Mouse (Mus musculus): ENCODE measurements at regions not wholly inside any gene's neighbourhood (a gene's known extent, or its start where the extent isn't known, plus 50 kb on each side); places are given as distances from the start of the nearest gene placed in this dataset.

GRCm38 (mm10) chr19:23057739-23058501 is 83.1 kb upstream of the Klf9 start:
- Histone ChIP-seq H3K4me2 (replicated peaks; ENCODE audit: low read depth, low read length) (peak overlapping the region; percentile 38), H3K4me3 (ENCODE audit: low read depth, low read length) (0 out of 2 replicates have a peak overlapping the region, but pooled peaks have one; percentile 10), H3K27ac (ENCODE audit: low read length) (peak overlapping the region; percentile 95), H3K4me1 (ENCODE audit: insufficient read depth, low read depth, low read length) (peaks cover 37% of the 10 kb centered on the region; the same call in 1 of the 2 replicates), H3K27me3 (replicated peaks; ENCODE audit: insufficient read depth, low read length) (no peaks in the 10 kb centered on the region), H3K36me3 (ENCODE audit: insufficient read depth, low read length) (no peaks in the 10 kb centered on the region), H3K9me3 (ENCODE audit: low read length) (no peaks in the 10 kb centered on the region), H3K9ac (replicated peaks; ENCODE audit: low read depth) (peak overlapping the region; percentile 37)
- ATAC-seq (peak; percentile 64), DNase-seq (ENCODE audit: low spot score) (peak; percentile 88)
- TF ChIP-seq CTCF (IDR thresholded peaks at IDR 0.05) (no peak), EP300 (IDR thresholded peaks at IDR 0.05) (peak; percentile 87; the same call in 1 of the 2 replicates)
- 23% methylated on average over 11 of the region's 11 CpGs for WGBS

GRCm38 (mm10) chr19:23058502-23058900 is 82.5 kb upstream of the Klf9 start:
- no peaks in the 10 kb centered on the region for H3K36me3 ChIP-seq (ENCODE audit: insufficient read depth, low read length)
- H3K9ac ChIP-seq (replicated peaks; ENCODE audit: low read depth) = no peak overlapping the region
- DNase-seq (ENCODE audit: low spot score) (peak; percentile 93), ATAC-seq (peak; percentile 63)
- H3K27ac ChIP-seq (ENCODE audit: low read length) = peak overlapping the region; percentile 95
- H3K4me3 ChIP-seq (ENCODE audit: low read depth, low read length) = no peak overlapping the region
- no peaks in the 10 kb centered on the region for H3K9me3 ChIP-seq (ENCODE audit: low read length)
- H3K4me2 ChIP-seq (replicated peaks; ENCODE audit: low read depth, low read length) = no peak overlapping the region
- H3K27me3 ChIP-seq (replicated peaks; ENCODE audit: insufficient read depth, low read length) = no peaks in the 10 kb centered on the region
- peaks cover 37% of the 10 kb centered on the region; the same call in 1 of the 2 replicates for H3K4me1 ChIP-seq (ENCODE audit: insufficient read depth, low read depth, low read length)
- peak; percentile 50 for TF ChIP-seq EP300 (IDR thresholded peaks at IDR 0.05)
- no peak for TF ChIP-seq CTCF (IDR thresholded peaks at IDR 0.05)
- WGBS = 15% methylated on average over 4 of the region's 4 CpGs

DNA sequence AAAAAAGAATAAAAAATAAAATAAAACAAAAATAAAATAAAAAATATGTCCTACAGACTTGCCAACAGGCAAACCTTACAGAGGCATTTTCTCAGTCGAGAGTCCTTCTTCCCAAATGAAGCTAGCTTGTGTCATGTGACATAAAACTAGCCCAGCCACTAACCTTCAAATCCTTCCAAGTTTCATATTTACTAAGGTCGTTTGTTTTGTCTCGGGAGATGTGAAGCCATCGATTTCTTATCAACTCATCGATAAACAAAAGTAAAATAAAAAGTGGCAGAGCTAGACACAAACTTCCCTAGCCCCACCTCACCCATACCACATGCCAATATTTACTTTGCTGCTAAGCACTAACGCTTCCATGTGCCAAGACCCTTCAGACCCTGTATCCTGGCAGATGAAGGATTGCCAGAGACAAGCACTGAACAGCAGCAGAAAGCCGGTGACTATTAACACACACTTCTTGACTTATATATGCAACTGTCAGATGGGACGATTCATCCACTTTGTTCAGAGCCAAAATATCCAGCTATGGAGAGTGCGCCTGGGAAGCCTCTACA is 79.9 kb upstream of the Klf9 start:
- Histone ChIP-seq H3K36me3 (ENCODE audit: insufficient read depth, low read length) (no peaks in the 10 kb centered on the region), H3K9me3 (ENCODE audit: low read length) (no peaks in the 10 kb centered on the region), H3K9ac (replicated peaks; ENCODE audit: low read depth) (no peak overlapping the region), H3K27me3 (replicated peaks; ENCODE audit: insufficient read depth, low read length) (no peaks in the 10 kb centered on the region), H3K27ac (ENCODE audit: low read length) (peak overlapping the region; percentile 68), H3K4me1 (ENCODE audit: insufficient read depth, low read depth, low read length) (peaks cover 31% of the 10 kb centered on the region; the same call in 1 of the 2 replicates), H3K4me3 (ENCODE audit: low read depth, low read length) (no peak overlapping the region), H3K4me2 (replicated peaks; ENCODE audit: low read depth, low read length) (no peak overlapping the region)
- TF ChIP-seq EP300 (IDR thresholded peaks at IDR 0.05) = peak; percentile 93
- TF ChIP-seq CTCF (IDR thresholded peaks at IDR 0.05) = no peak
- ATAC-seq (peak; percentile 9; the same call in 1 of the 2 replicates), DNase-seq (ENCODE audit: low spot score) (peak; percentile 86)
- 19% methylated on average over 9 of the region's 9 CpGs for WGBS

GRCm38 (mm10) chr19:23061906-23062305 is 79.1 kb upstream of the Klf9 start:
- TF ChIP-seq CTCF (IDR thresholded peaks at IDR 0.05) (no peak), EP300 (IDR thresholded peaks at IDR 0.05) (no peak)
- WGBS = 33% methylated on average over 2 of the region's 2 CpGs
- Histone ChIP-seq H3K27ac (ENCODE audit: low read length) (peak overlapping the region; percentile 68), H3K4me1 (ENCODE audit: insufficient read depth, low read depth, low read length) (peaks cover 26% of the 10 kb centered on the region; the same call in 1 of the 2 replicates), H3K4me2 (replicated peaks; ENCODE audit: low read depth, low read length) (no peak overlapping the region), H3K4me3 (ENCODE audit: low read depth, low read length) (no peak overlapping the region), H3K9me3 (ENCODE audit: low read length) (no peaks in the 10 kb centered on the region), H3K9ac (replicated peaks; ENCODE audit: low read depth) (no peak overlapping the region), H3K36me3 (ENCODE audit: insufficient read depth, low read length) (no peaks in the 10 kb centered on the region), H3K27me3 (replicated peaks; ENCODE audit: insufficient read depth, low read length) (no peaks in the 10 kb centered on the region)
- DNase-seq (ENCODE audit: low spot score) (peak; percentile 45), ATAC-seq (no peak)

DNA sequence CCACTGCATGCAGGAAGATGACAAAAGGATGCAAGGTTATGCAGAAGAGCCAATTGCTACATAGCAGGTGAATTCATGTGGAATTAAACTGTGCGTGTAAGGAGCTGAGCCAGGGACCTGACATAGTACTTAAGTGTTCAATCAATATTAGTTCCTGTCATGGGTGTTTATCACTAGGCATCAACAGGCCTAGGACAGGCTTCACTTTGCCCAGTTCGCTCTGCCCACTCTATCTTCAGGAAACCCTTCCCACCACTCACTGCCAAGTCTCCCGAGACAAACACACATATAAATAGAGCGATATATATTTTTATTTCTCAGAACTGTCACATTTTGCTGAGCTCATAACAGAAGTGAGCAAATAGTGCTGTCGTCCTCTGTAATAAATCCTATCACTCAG is 78.2 kb upstream of the Klf9 start:
- Histone ChIP-seq H3K4me3 (ENCODE audit: low read depth, low read length) (no peak overlapping the region), H3K27ac (ENCODE audit: low read length) (peak overlapping the region; percentile 11; the same call in 1 of the 2 replicates), H3K9me3 (ENCODE audit: low read length) (no peaks in the 10 kb centered on the region), H3K4me1 (ENCODE audit: insufficient read depth, low read depth, low read length) (peaks cover 20% of the 10 kb centered on the region; the same call in 1 of the 2 replicates), H3K27me3 (replicated peaks; ENCODE audit: insufficient read depth, low read length) (no peaks in the 10 kb centered on the region), H3K36me3 (ENCODE audit: insufficient read depth, low read length) (no peaks in the 10 kb centered on the region), H3K4me2 (replicated peaks; ENCODE audit: low read depth, low read length) (no peak overlapping the region), H3K9ac (replicated peaks; ENCODE audit: low read depth) (no peak overlapping the region)
- peak; percentile 46 for DNase-seq (ENCODE audit: low spot score)
- 46% methylated on average over 5 of the region's 5 CpGs for WGBS
- no peak for ATAC-seq
- TF ChIP-seq EP300 (IDR thresholded peaks at IDR 0.05) = peak; percentile 87
- no peak for TF ChIP-seq CTCF (IDR thresholded peaks at IDR 0.05)

DNA sequence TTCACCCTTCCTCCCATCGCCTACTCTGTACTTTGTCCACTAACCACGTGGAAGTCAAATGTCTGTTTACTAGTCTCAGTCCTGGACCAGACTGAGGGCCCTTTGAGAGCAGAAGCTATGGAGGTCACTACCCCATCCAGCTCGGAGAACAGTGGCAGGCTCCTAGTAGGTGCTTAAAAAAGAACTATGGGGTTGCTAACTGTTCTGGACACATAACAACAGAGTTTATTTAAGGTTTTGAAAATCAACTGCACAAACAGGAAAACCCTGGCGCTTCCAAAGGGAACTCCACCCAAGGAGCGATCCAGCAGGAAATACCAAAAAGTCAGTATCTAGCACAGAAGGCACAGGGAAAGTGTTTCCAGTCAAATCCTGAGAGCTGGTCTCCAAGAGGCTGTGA is 75.5 kb upstream of the Klf9 start:
- Histone ChIP-seq H3K4me3 (ENCODE audit: low read depth, low read length) (no peak overlapping the region), H3K9me3 (ENCODE audit: low read length) (no peaks in the 10 kb centered on the region), H3K27me3 (replicated peaks; ENCODE audit: insufficient read depth, low read length) (no peaks in the 10 kb centered on the region), H3K4me1 (ENCODE audit: insufficient read depth, low read depth, low read length) (peaks cover 9% of the 10 kb centered on the region; the same call in 1 of the 2 replicates), H3K4me2 (replicated peaks; ENCODE audit: low read depth, low read length) (no peak overlapping the region), H3K9ac (replicated peaks; ENCODE audit: low read depth) (no peak overlapping the region), H3K27ac (ENCODE audit: low read length) (no peak overlapping the region), H3K36me3 (ENCODE audit: insufficient read depth, low read length) (no peaks in the 10 kb centered on the region)
- DNase-seq (ENCODE audit: low spot score) (peak; percentile 39), ATAC-seq (0 out of 2 replicates have a peak, but pooled peaks have one; percentile 11)
- TF ChIP-seq EP300 (IDR thresholded peaks at IDR 0.05) (peak; percentile 50), CTCF (IDR thresholded peaks at IDR 0.05) (peak; percentile 37)
- WGBS = 41% methylated on average over 5 of the region's 5 CpGs
